Mouse (Mus musculus) embryonic facial prominence, embryonic 13.5 days (tissue): ENCODE data around the gene Sar1b. TPM values are rescaled to one million over a fixed set of nuclear protein-coding genes. Genes with fewer than 3 reads are reported as not detected.
"Not testable (repeated sequence)": the region's sequence is repeated elsewhere in the genome, so short reads cannot be mapped to it uniquely, and the experiment has no call there.

Source experiments
- ATAC-seq: fragments of 200-750 bp; cut with Nextera tagmentation; 2 replicates; pipeline ENCODE4 v1.8.0; 2017; ENCODE audit warnings: low read depth; ENCODE audit not compliant: insufficient number of reproducible peaks, insufficient read depth, low FRiP score, low TSS enrichment
- H3K27ac ChIP-seq: fragments of 300-500 bp; sonication (generic); 2 replicates; pipeline ENCODE4 v1.5.1; 2015; ENCODE audit warnings: moderate library complexity, mild to moderate bottlenecking, inconsistent platforms
- H3K27me3 ChIP-seq: fragments of 300-500 bp; sonication (generic); 2 replicates; pipeline ENCODE4 v1.6.1; 2015; ENCODE audit warnings: mild to moderate bottlenecking, inconsistent platforms
- H3K36me3 ChIP-seq: fragments of 300-500 bp; sonication (generic); 2 replicates; pipeline ENCODE4 v1.6.1; 2015; ENCODE audit warnings: mild to moderate bottlenecking, inconsistent platforms
- H3K4me1 ChIP-seq: fragments of 300-500 bp; sonication (generic); 2 replicates; pipeline ENCODE4 v1.6.1; 2015; ENCODE audit warnings: inconsistent platforms
- H3K4me2 ChIP-seq: fragments of 300-500 bp; sonication (generic); 2 replicates; pipeline ENCODE4 v1.6.1; 2015; ENCODE audit warnings: moderate library complexity, mild to moderate bottlenecking, inconsistent platforms
- H3K4me3 ChIP-seq: fragments of 300-500 bp; sonication (generic); 2 replicates; pipeline ENCODE4 v1.5.1; 2015; ENCODE audit warnings: mild to moderate bottlenecking, inconsistent platforms
- H3K9ac ChIP-seq: fragments of 300-500 bp; sonication (generic); 2 replicates; pipeline ENCODE4 v1.6.1; 2015; ENCODE audit warnings: mild to moderate bottlenecking, inconsistent platforms
- H3K9me3 ChIP-seq: fragments of 300-500 bp; sonication (generic); 2 replicates; pipeline ENCODE4 v1.6.1; 2016; ENCODE audit warnings: inconsistent platforms
- WGBS: fragments of 180-500 bp; shearing (Covaris S2); methylation state at CpG from one replicate; pipeline ENCODE4 v1.1.7; 2015; ENCODE audit warnings: mixed read lengths; 5-methylcytosine and 5-hydroxymethylcytosine counted together
- polyA plus RNA-seq: library from polyadenylated mRNA; unstranded; fragments of >200 nt; fragmentation: Nextera tagmentation; extraction: Ambion mirVana; gene quantifications from 2 replicates; pipeline ENCODE4 v1.2.1, GENCODE M21; 2015

Gene Sar1b
- polyA plus RNA-seq = 89.3 and 96.5 TPM in 2 replicates

DNA sequence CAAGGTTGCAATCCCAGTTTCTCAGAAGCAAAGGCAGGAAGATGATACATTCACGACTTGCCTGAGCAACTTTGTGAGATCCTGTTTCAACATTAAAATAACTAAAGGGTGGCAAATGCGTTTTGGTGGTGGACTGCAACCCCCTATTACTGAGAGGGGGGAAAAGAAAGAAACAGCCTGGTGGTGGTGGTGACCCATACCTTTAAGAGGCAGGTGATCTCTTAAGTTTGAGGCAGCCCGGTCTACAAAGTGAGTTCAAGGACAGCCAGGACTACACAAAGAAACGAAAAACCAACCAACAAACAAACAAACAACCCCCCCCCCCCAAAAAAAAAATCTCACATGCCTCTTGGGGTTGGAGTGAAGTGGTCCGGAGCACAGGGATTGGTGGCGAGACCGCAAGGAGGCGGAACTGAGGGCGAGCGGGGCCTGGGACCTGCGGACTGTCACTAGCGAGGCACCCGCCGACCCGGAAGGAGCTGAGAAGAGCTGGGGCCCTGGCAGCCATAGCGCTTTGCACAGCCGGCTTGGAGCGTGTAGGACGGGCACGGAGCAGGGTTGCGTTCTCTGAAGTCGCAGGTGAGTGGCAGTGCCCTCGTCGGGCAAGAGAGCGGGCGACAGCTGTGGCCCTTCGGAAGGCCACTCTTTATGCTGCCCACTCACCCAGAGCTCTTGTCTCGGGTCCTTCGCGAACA, at the start of gene Sar1b, which contains the start of gene Sec24a:
Sar1b (plus strand) TSS at position 475 of the 695 bp plus-strand sequence.
Sec24a (minus strand) TSS at position 422 of the 695 bp plus-strand sequence.
- peak within 1 kb of the TSS; percentile 90 for H3K4me2 ChIP-seq
- WGBS = 2% methylated on average over 30 of the region's 30 CpGs
- H3K9me3 ChIP-seq = no peaks in the 10 kb centered on the region
- ATAC-seq = peak; percentile 71
- peaks cover 12% of the 10 kb centered on the region for H3K4me1 ChIP-seq
- peak within 1 kb of the TSS; percentile 95 for H3K4me3 ChIP-seq
- H3K27me3 ChIP-seq = peaks cover 5% of the 10 kb centered on the region; the same call in 1 of the 2 replicates
- H3K27ac ChIP-seq = no peak within 1 kb of the TSS
- H3K36me3 ChIP-seq = no peaks in the 10 kb centered on the region
- peak within 1 kb of the TSS; percentile 89 for H3K9ac ChIP-seq

DNA sequence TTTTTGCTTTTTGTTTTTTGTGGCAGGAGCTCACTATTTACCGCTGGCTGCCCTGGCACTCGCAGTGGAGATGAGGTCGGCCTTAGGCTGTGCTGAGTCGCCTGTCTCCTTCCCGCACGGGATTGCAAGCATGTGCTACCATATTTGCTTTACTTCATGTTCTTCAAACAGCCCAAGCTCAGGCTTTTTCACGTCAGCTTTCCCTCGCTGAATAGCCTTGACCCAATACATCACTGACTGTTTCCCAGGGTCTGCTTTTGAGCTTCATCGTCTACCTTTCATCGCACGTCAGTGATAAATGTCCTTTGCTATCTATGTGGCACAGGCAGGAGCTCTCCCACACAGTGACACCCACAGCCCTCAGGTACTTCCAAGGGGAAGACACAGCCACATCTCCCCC, 42.4 kb upstream of the Sar1b start:
- H3K27me3 ChIP-seq = no peaks in the 10 kb centered on the region
- 95% methylated on average over 11 of the region's 11 CpGs for WGBS
- no peak overlapping the region for H3K9ac ChIP-seq
- H3K36me3 ChIP-seq = peaks cover 86% of the 10 kb centered on the region
- no peak overlapping the region for H3K27ac ChIP-seq
- H3K4me1 ChIP-seq = no peaks in the 10 kb centered on the region
- ATAC-seq = no peak
- H3K4me2 ChIP-seq = no peak overlapping the region
- H3K4me3 ChIP-seq = no peak overlapping the region
- H3K9me3 ChIP-seq = no peaks in the 10 kb centered on the region

DNA sequence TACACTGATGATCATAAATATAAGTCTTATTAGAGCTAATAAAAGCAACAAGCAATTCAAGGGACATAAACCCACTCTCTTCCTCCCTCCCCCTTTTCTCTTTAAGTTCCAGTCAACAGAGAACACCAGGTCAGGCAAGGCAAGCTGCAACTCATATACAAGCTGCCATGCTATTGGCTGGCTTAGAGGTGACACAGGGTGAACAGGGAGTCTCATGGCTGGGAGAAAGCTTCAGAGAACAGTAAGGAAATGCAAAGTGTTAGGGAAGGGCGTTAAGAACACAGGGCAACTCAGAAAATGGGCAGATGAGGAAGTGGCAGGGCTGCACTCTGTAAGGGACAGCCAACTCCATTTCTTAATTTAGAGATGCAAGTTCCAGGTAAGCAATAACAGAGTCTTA, 30.6 kb upstream of the Sar1b start:
- 89% methylated on average over 1 of the region's 1 CpGs for WGBS
- H3K4me1 ChIP-seq = no peaks in the 10 kb centered on the region
- H3K9ac ChIP-seq = no peak overlapping the region
- peaks cover 57% of the 10 kb centered on the region for H3K36me3 ChIP-seq
- H3K27ac ChIP-seq = no peak overlapping the region
- no peak overlapping the region for H3K4me2 ChIP-seq
- H3K4me3 ChIP-seq = no peak overlapping the region
- ATAC-seq = no peak
- no peaks in the 10 kb centered on the region for H3K9me3 ChIP-seq
- H3K27me3 ChIP-seq = no peaks in the 10 kb centered on the region

DNA sequence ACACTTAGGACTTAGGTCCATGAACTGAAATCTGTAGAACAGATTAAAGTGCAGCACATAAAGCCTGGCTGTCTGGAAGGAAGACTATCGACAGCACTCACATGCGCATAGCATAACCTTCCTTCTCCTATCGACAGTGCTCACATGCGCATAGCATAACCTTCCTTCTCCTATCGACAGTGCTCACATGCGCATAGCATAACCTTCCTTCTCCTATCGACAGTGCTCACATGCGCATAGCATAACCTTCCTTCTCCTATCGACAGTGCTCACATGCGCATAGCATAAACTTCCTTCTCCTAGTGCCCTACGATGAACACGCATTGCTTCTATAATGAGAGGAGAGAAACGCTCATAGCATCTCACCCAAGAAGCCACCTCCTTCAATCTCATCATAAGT, 29.3 kb upstream of the Sar1b start:
- ATAC-seq, H3K4me1 ChIP-seq, H3K27me3 ChIP-seq, H3K9ac ChIP-seq, H3K9me3 ChIP-seq, H3K4me3 ChIP-seq, H3K27ac ChIP-seq, H3K4me2 ChIP-seq: not testable (repeated sequence)
- peaks cover 55% of the 10 kb centered on the region for H3K36me3 ChIP-seq
- 95% methylated on average over 13 of the region's 13 CpGs for WGBS

DNA sequence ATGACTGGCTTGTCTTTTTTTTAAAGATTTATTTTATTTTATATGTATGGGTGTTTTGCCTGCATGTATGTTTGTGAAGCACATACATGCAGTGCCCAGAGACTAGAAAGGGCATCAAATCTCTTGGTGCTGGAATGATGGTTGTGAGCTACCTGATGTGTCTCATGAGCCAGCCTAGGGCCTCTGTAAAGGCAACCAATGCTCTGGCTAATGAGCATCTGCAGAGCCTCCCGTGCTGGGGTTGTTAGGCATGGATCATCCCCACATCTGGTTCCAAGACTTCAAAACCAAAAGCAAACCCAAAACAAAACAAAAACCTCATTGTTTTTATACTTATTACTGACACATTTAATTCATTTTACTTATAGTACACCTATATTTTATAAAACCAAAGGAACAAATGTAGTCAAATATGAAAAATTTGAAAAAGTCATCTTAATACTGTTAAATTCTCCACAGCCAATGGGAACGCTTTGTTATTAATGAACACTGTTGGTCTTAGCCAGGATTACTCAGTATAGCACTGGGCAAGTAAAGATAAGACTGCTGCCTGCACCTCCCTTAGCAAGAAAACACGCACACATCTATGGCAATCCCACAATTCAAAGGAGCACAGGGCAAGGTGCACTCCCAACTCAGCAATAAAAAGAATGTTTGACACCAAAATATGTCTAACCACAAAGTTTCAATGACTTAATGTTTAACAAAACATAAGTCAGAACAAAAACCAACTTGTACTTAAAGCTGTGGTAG, 24.7 kb upstream of the Sar1b start:
- Histone ChIP-seq H3K36me3 (peaks cover 54% of the 10 kb centered on the region), H3K9me3 (no peaks in the 10 kb centered on the region), H3K4me3 (no peak overlapping the region), H3K27me3 (no peaks in the 10 kb centered on the region), H3K27ac (no peak overlapping the region), H3K4me1 (no peaks in the 10 kb centered on the region), H3K9ac (no peak overlapping the region), H3K4me2 (no peak overlapping the region)
- 73% methylated on average over 3 of the region's 3 CpGs for WGBS
- ATAC-seq = no peak

DNA sequence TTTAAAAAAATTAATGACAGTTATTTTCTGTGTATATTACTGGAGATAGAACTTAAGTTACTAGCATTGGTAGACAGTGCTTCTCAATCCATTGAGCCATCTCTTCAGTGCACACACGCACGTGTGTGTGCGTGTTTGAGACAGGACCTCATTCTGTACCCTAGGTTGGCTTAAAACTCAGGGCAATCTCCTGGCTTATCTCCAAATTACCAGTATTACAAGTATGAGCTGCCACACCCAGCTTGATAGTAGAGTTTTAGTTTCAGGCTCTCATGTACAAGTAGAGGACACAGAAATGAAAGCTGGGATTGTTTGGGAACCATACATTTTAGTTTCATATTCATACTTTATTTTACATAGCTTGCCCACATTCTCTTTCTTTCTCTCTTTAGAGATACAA, 22.8 kb upstream of the Sar1b start:
- Histone ChIP-seq H3K4me1 (no peaks in the 10 kb centered on the region), H3K9ac (no peak overlapping the region), H3K27ac (no peak overlapping the region), H3K27me3 (no peaks in the 10 kb centered on the region), H3K9me3 (no peaks in the 10 kb centered on the region), H3K4me2 (no peak overlapping the region), H3K4me3 (no peak overlapping the region), H3K36me3 (peaks cover 54% of the 10 kb centered on the region)
- no peak for ATAC-seq
- WGBS = 95% methylated on average over 3 of the region's 3 CpGs

DNA sequence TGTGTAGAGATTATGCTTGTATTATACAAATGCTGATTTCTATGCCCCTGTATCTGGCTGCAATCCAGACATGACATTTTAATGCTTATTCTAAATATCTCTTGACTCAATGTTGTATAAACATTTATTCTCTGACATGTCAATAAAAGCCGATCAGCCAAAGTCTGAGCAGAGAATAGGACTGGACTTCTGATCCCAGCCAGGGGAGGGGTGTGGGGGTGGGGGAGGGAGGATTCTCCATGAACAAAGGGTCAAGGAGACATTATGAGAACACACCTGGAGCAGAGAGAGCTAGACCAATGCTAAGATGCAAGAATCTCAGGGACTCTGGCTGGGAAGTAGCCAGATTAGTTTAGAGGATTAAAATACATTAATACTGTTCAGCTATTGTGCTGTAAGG, 17.4 kb upstream of the Sar1b start:
- no peak overlapping the region for H3K9ac ChIP-seq
- H3K36me3 ChIP-seq = peaks cover 45% of the 10 kb centered on the region
- H3K27ac ChIP-seq = no peak overlapping the region
- ATAC-seq = no peak
- no peak overlapping the region for H3K4me2 ChIP-seq
- H3K4me1 ChIP-seq = no peaks in the 10 kb centered on the region
- H3K9me3 ChIP-seq = no peaks in the 10 kb centered on the region
- 82% methylated on average over 1 of the region's 1 CpGs for WGBS
- H3K4me3 ChIP-seq = no peak overlapping the region
- no peaks in the 10 kb centered on the region for H3K27me3 ChIP-seq

DNA sequence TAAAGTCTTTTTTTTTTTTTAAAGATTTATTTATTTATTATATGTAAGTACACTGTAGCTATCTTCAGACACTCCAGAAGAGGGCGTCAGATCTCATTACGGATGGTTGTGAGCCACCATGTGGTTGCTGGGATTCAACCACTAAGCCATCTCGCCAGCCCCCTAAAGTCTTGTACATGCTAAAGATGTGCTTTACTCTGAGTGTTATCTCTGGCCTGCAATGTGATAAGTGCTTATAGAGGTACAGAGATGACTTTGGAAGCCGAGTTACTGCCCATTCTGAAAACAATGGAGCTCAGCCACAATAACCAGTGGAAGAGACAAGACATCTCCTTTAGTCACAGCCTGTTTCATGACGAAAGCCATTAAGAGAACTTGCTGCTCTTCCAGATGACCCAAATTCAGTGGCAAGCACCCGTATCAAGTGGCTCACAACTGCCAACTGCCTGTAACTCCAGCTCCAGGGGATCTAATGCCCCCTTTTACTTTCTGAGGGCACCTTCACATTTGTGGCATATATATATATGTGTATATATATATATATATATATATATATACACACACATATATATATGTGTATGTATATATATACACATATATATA, 11.8 kb upstream of the Sar1b start:
- H3K4me2 ChIP-seq, H3K4me3 ChIP-seq, H3K27me3 ChIP-seq, ATAC-seq, H3K27ac ChIP-seq, H3K9ac ChIP-seq, H3K9me3 ChIP-seq: not testable (repeated sequence)
- WGBS = 81% methylated on average over 6 of the region's 6 CpGs
- Histone ChIP-seq H3K36me3 (peaks cover 16% of the 10 kb centered on the region; the same call in 1 of the 2 replicates), H3K4me1 (peaks cover 18% of the 10 kb centered on the region)

DNA sequence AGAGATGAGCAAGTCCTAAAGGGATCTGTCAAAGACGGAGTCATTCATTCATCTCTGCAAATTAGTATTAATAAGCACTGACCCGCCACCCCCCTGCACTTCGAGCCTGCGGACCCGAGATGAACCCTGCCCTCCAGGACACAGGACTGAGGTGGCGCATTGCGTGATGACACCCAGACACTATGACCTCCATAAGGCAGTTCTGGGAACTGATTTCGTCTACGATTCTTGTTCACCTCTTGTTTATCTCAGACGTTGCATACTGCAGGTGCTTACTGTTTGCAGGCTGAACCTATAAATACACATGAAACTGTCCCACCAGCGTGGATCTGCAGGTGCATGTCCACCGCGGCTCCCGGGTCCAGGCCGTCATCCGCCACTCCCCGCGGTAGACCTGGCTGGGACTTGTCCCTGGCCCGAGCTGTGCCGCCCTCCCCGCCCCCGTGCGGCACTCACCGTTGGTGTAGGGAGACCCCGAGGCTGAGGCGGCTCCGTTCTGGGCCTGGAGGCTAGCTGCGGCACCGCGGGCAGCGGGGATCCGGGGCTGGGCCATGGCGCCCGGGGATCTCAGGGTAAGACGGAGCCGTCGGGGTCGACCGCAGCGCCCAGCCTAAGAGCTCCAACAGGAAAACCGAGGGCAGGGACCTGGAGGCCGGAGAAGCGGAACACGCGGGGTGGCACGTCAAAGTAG, 7.7 kb upstream of the Sar1b start:
- Histone ChIP-seq H3K4me3 (peak overlapping the region; percentile 82), H3K4me2 (peak overlapping the region; percentile 86), H3K27ac (peak overlapping the region; percentile 55), H3K36me3 (0 out of 2 replicates have a peak, but pooled peaks cover 7% of the 10 kb centered on the region), H3K27me3 (peaks cover 5% of the 10 kb centered on the region; the same call in 1 of the 2 replicates), H3K9ac (peak overlapping the region; percentile 92), H3K4me1 (peaks cover 18% of the 10 kb centered on the region), H3K9me3 (no peaks in the 10 kb centered on the region)
- WGBS = 1% methylated on average over 46 of the region's 46 CpGs
- ATAC-seq = peak; percentile 71

DNA sequence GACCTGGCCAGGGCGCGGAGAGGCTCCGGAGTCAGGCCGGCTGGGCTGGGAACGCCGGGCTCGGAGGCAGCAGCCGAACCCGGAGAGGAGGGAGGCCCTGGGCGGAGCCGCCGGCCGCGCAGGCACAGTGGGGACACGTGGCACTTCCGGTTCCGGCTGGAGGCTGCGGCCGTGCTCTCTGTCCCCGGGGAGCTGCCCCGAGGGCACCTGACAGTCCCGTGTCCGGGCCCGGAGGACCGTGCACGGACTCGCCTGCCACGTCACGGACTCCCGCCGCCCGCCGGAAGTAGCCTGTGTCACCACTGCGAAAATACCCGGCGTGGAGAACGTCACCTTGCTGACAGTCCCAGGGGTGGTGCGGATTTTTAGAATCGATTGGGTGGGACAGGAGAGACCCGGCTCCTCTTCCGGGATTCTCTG, 7.1 kb upstream of the Sar1b start:
- H3K4me1 ChIP-seq = peaks cover 18% of the 10 kb centered on the region
- H3K36me3 ChIP-seq = 0 out of 2 replicates have a peak, but pooled peaks cover 7% of the 10 kb centered on the region
- WGBS = 0% methylated on average over 37 of the region's 41 CpGs
- H3K9me3 ChIP-seq = no peaks in the 10 kb centered on the region
- peak overlapping the region; percentile 55 for H3K27ac ChIP-seq
- peaks cover 5% of the 10 kb centered on the region; the same call in 1 of the 2 replicates for H3K27me3 ChIP-seq
- H3K4me3 ChIP-seq = peak overlapping the region; percentile 82
- peak; percentile 90 for ATAC-seq
- H3K4me2 ChIP-seq = peak overlapping the region; percentile 86
- H3K9ac ChIP-seq = peak overlapping the region; percentile 92

DNA sequence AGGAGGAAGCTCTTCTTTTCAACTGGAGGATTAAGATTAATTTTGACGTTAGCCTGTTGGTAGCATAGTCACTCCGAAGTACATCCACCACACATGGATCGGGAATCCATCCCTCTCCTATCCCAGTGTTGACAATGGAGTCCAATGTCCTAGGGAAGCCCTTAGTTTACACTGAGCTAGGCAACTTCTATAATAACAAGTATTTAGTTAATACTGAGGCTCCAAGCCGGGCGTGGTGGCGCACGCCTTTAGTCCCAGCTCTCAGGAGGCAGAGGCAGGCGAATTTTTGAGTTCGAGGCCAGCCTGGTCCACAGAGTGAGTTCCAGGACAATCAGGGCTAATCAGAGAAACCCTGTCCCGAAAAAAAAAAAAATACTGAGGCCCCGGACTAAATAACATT, 6.5 kb upstream of the Sar1b start:
- H3K9me3 ChIP-seq = no peaks in the 10 kb centered on the region
- ATAC-seq = no peak

More for the DNA sequence above, 6.5 kb upstream of the Sar1b start:
- peak overlapping the region; percentile 82 for H3K4me3 ChIP-seq
- H3K9ac ChIP-seq = peak overlapping the region; percentile 92
- WGBS = 71% methylated on average over 11 of the region's 11 CpGs
- H3K36me3 ChIP-seq = 0 out of 2 replicates have a peak, but pooled peaks cover 7% of the 10 kb centered on the region
- H3K27me3 ChIP-seq = peaks cover 5% of the 10 kb centered on the region; the same call in 1 of the 2 replicates
- peaks cover 18% of the 10 kb centered on the region for H3K4me1 ChIP-seq
- H3K27ac ChIP-seq = no peak overlapping the region
- H3K4me2 ChIP-seq = peak overlapping the region; percentile 86
